Mouse (Mus musculus) NIH3T3 (cell line): ENCODE measurements around the gene 2010300C02Rik.

ENCODE experiments used
- DNase-seq: peaks from one replicate; pipeline ENCODE4 v3.0.0-alpha.2; 2012; ENCODE audit warnings: low read depth

2010300C02Rik gene

DNA sequence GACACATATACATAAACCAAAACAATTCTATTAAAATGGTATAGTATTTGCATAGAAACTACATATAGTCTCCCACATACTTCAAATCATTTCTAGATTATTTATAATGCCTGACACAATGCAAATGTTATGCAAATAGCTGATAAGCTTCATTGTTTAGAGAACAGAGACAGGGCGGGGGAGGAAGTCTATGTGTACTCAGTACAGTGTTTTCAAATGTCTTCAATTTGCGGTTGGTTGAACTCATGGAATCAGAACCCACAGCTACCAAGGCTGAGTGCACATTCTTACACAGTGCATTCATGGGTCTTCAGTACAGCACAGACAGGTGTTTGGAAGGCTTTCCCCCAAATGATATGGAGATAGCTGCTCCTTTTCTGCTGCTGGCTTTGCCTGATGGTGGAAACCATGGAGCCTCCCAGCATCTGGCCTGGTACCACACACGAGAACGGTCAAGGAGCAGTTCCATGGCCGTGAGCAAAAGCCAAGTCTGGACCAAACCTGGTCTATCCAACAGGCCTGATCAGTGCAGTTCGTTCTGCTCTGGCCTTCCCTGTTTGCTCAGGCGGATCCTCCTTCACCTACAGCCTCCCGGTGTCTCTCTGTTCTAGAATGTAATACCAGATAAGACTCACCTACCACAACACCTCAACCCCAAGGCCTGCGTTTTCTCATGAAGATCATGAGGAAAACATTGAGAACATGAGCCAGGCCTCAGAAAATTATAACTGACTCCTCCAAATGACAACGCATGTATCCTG lies 8.1 kb downstream of the 2010300C02Rik start:
- no peak for DNase-seq

DNA sequence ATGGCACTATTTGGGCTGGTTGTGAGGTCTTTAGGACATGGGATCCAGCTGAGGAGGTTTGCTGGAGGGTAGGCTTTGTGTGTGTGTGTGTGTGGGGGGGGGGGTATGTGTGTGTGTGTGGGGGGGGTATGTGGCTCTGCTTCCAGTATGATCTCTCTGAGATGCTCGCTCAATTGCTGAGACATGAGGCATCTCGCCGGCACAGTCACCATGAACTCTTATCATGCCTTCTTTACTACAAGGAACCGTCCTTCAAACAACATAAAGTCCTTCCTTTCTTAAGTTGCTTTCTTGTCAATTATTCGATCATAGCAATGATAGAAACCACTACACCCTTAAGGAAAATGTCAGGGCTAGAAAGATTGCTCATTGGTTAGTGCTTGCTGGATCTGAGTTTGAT lies 8.8 kb downstream of the 2010300C02Rik start:
- no peak for DNase-seq

DNA sequence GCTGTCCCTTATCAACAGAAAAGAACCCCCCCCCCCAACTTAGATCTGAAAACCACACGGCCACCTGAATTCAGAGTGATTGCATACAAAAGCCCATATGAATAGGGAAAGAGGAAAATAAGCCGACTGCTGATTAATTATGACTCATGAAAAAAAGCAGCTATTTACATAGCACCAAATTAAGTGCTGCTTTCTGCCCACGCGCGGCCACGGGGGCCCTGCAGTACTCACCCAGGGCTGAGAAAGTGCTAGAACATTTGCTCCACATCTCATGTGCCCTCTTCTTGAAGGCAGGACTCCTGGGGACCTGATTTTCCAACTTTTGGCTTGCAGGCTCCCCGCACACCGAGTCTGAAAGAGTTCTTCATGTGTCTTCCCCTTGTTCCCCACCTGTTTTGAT lies 10.1 kb downstream of the 2010300C02Rik start:
- no peak for DNase-seq

DNA sequence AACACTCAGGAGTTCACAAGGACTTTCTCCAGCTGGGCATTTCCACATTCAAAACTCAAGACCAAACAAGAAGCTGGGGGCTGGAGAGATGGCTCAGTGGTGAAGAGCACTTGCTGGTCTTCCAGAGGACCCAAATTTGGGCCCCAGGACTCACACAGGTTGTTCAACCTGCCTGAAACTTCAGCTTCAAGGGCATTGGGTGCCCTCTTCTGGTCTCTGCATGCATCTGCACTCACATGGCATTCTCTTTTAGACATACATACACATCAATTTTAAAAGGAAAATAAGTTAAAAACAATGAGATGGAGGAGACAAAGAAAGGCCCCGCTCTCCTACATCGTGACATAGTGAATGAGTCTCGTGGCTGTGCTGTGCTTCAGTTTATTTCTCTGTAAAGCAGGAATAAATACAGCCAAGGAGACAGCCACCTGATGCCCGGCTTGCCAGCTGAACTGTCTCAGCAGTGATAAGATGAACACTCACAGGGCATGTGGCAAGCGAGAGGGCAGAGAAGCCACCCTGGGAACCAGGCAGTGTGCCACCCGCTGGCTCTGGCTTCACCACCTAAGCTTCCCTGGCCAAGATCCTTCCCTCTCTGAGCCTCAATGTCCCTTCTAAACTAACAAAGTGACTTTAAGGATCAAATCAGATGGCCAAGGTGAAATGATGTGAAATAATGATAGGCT lies 11.5 kb downstream of the 2010300C02Rik start:
- no peak for DNase-seq

DNA sequence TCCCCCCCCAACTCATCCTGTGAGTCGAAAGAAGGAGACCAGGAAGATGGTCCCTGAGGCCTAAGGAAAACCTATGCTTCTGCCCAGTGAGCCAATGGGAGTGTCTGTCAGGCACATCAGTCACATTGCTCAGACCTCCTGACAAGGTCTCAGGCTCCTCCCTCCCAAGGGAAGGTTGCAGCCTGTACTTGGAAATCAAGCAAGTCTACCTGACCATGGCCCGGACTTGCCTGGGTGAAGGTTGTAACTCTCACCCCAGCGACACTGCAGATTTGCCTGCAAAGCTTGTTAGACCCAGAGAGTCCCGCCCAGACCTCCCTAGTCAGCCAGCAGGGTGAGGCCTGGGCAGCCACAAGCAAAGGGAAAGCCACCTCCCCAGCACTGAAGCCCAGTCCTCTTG lies 17.6 kb downstream of the 2010300C02Rik start:
- no peak for DNase-seq

DNA sequence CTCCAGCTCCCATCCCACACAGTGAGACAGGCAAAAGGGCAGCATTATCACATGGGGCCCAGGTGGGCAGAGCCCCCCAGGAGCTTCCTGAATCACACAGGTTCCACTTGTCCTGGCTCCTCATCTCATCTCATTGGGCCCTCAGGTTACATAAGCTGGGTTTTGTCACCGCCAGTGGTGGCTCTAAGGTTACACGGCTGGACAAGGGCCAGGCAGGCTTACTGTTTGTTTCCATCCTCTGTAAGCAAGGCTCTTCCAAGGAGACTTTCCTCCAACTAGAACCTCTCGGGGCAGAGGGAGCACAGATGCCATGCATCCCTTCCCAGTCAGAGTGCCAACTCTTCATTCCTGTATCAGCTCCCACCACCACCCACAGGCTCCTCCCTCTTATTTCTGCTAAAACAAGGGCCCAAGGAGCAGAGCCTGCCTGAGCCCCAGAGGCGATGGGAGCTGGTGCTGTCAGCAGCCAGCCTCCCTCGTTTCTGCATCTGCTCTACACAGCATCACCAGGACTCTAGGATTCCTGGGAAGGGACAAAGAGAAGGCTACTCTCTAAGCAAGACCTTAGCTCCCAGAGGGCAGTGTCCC lies 20.9 kb downstream of the 2010300C02Rik start:
- DNase-seq, result no peak

DNA sequence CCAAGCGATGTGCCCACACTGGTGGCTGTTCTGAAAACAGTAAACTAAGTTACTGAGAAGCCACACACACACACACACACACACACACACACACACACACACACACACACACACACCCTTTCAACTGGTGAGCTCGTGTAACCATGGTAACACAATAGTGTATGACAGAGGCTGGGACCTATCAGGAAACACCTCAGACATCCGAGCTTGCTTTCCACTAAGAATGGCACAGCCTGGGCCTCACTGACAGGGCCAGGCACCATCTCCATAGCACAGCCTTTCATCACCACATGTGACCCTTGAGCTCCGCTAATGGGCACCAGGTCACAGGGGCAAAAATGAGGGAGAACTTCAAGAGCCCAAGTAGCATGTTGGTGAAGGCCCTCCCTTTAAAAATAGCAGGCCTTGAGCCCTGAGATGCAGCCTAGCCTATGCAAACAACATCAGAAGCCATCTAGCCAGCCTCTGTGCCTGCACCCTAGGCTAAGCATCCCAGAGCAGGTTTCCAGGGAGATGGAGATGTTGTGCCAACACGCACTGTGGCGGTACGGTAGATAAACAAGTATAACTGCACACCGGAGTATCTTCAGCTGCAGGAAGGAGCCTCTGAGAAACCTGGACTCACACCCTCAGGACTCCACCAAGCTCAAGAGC lies 21.6 kb downstream of the 2010300C02Rik start:
- DNase-seq, result no peak

DNA sequence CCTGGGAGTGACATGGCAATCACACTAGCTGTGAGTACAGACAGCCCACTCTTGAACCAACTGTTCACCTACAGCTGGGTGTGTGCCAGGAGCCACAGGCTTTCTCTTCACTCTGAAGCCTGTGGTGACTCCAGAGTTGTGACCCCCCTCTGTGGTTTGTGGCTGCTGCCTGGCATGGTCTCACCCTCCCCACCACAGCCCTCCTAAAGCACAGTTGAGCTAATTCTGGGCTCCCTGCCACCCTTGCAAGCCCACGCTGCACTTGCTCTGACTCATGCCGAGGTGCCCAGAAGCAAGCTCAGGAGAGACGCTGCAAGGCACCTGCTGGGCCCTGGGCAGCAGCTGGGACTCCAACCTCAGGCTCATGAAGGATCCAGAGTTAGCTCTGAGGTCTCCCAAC lies 23.0 kb downstream of the 2010300C02Rik start:
- peak; percentile 39 for DNase-seq

DNA sequence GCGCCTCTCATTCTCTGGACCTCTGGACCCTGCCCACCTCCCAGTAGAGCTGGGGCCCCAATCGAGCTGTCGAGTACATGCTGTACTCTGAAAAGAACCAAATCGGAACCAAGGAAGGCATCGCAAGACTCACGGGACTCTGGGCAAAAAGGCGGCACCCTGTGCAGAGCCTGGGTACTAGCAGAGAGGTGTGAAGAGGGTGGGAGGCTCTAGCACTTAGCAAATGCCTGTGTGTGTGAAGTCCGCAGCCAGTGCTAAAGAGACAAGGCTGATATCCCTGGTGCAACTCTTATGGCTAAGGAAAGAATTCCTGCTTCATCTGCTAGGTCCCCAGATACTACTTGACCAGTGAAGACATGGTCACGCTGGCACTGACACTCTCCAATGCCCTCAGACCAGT lies 24.2 kb downstream of the 2010300C02Rik start:
- DNase-seq, result no peak

DNA sequence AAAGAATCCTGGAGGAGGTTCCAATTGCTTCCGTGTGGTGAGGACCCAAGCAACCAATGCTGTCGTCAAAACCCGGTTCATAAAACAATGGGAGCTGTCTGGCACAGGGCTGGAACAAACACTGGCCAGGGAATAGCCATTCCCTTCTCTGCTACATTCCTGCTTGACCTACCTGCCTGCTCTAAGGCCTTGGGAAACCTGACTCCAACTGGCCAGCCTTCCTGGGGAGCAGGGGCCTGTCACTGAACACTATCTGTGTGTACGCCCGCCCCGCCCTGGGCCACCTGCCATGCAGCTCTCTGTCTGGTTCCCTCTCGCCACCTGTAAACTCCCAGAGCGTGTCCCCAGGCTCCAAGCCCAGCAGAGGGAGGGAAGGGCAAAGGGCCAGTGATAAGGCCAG lies 25.5 kb downstream of the 2010300C02Rik start:
- DNase-seq, result no peak

DNA sequence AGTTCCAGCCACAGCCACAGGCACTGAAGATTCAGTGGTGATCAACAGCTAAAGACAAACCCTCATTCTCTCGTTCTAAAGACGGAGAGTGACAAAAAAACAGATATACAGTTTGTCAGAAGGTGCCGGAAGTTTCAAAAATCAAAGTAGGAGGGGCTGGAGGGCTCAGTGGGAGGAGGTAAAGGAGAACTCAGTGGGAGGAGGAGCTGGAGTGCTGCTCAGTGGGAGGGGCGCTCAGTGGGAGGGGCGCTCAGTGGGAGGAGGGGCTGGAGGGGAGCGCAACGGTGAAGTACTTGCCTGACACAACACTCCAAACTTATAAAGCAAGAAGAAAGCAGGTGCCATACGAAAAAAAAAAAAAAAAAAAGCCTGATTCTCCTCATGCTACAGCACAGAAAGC lies 28.7 kb downstream of the 2010300C02Rik start:
- no peak for DNase-seq

DNA sequence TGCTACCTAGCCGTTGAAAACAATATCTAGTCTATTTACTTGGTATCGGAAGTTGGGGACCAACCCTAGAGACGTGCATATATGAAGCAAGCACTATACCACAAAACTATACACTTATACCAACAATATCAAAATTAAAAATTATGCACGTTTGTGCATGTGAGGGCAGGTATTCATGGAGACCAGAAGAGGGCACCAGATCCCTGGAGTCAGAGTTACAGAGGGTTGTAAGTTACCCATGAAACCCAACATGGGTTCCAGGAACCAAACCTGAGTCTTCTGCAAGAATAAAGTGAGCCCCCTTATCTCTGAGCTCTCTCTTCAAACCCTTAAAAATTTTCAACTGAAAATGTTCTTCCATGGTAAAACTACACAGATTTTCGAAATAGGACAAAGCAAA lies 29.2 kb downstream of the 2010300C02Rik start:
- DNase-seq, result peak; percentile 41

DNA sequence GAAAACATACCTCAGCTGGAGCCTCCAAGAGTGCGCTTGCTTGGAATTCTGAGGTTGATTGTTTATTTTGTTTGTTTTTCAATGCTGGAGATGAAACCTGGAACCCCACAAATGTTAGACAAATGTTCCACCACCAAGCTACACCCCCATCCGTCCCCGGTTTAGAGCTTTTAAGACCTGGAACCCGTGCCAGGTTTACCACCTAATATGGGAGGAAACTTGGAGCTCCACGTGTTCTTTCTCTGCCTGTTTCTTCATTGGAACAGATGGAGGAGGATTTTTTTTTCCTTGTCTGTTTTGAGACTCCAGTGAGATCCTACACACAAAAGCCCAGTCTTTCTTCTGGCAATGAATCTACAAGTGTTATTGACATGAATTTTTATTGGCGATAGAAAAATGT lies 30.2 kb downstream of the 2010300C02Rik start:
- no peak for DNase-seq

DNA sequence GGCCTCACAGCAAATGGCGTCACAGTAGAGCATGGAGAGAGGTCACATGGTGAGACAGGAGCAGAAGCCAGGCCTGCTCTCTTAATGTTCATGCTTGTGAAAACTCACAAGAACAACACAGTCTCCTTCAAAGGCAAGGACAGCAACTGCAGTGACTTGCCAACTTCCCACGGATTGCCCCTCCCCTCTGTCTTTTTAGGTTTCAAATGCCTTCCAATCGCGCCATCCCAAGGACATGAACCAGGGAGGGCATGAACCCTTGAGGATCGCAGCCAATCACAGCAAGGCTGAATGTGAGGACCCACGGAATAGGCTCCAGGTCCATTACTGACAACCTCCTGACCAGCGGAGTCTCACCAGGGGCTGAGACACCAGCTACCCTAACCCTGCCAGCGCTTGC lies 31.5 kb downstream of the 2010300C02Rik start:
- no peak for DNase-seq

DNA sequence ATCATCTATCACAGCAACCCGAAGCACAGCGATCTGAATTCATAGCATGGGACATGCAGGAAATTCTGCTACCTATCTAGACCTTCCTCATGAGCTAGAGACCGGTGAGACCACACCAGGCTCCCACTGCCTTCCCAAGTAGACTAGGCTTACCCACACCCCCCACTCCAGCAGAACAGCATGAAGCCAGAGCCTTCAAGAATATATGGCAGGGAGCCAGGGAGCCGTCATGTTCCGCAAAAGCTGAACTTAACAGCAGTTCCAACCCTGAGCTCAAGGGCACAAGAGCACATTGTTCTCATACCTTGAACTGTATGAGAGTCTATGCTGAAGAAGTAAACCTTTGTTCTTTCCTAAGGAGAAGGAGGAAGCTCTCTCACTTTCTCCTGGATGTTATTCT lies 32.4 kb downstream of the 2010300C02Rik start:
- DNase-seq, result no peak

DNA sequence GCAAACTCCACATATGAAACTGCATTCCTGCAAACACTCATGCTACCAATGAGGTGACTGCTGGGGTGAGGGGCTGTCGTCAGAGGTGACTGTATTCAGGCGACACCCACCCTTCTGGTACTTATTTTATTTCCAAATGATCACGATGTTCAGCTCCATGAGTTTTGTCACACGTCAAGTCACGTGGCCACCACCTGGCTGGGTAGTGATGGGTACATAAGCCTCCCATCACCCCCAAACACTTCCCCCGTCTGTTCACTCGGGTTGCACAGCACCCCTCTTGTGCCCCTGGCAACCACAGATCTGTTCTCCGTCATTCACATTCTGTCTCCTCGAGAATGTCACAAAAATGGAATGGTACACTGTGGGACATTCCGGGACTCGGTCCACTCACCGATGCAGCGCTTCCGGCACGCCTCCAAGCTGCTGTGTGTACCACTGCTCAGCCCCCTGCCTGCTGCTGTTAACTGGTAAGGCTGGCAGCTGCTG lies 32.9 kb downstream of the 2010300C02Rik start:
- no peak for DNase-seq

DNA sequence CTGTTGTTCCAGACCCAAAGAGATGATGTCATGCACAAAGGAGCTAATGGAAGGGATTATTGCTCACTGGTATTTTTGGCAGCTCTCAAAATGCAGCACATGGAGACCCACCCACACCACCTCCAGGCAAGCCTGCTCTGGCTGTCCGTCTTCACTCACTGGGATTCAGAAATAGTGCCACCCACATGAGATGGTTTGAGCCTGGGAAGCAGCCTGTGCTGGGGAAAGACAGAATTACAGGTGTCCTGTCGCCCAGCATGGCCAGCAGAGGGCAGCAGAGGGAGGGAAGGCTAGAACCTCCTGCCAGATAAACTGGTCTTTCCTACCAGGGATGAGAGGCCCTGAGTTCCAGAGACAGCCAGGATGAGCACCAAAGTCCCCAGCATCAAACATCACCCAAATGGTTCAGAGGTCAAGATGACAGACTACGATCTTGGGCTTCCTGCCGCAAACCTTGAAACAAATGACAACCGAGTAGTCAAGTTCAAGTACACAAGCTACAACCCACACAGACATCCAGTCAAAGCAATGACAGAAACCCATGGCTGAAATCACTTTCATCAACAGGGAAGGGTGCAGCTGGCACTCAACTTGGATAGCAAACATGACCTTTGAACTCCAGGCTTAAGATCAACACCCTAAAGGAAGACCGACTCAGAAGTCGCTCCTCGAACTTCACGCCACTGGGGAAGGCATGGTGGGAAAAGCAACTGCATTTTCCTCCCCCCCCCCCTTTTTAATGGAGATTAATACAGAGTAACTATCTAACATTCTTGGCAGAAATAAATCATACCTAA lies 41.4 kb downstream of the 2010300C02Rik start:
- peak; percentile 85 for DNase-seq

DNA sequence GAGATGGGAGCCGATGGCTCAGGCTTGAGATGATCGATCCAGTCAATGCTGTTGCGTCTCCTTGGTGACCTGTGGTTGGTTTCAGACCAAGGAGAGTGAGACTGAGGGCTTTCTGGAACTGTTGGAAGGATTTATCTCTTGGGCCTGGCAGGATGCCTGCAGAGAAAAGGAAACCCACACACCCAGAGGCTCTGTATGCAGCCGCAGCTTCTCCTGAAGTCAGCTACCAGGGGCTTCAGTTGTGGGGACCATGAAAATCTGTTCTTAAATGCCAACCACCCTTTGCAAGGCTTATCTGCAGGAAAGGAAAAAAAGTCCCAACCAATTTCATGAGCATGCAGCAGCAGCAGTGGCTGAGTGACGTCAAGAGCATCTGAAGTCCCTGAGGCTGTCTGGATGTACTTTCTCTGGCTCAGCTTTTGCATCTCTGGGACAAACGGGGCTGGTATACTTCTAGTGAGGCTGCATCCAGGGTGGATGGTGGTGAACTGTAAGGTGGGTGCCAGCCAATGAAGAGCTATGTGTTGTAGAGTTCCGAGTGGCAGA lies 42.8 kb downstream of the 2010300C02Rik start:
- no peak for DNase-seq

DNA sequence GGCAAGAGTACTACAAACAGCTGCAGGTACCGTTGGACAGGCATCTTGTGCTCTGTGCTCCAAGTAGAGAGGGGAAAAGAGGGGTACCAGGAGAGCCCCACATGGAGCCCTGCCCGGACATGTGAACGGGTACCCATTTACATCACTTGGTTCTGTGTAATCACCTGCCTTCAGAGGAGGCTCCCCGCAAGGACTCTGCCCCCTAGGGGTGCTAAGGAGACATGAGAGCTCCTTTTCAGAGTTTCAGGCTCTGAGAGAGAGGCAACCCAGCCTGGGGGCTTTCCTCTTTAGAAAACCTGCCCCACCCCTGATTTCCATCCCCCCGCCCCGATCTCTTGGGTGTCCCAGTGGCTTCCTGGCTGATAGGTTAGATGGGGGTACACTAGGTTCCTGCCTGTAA lies 44.4 kb downstream of the 2010300C02Rik start:
- DNase-seq, result no peak

DNA sequence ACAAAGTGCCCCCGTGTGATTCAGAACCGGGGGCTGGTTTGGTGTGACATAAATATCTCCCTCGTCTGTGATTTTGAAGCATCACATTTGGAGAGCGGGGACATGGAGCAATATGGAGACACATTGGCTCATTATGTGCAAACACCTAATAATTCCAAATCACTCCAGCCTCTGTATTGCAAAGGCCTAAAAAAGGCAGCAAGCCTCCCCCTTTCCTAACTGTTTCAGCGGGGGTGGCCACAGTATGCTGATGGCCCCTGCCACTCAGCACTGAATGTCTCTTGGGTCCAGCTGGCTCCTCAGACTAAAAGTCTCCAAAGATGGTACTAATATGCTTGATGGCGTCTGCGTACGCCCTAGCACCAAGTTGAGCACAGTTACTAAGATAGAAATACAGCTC lies 45.6 kb downstream of the 2010300C02Rik start:
- DNase-seq, result no peak

DNA sequence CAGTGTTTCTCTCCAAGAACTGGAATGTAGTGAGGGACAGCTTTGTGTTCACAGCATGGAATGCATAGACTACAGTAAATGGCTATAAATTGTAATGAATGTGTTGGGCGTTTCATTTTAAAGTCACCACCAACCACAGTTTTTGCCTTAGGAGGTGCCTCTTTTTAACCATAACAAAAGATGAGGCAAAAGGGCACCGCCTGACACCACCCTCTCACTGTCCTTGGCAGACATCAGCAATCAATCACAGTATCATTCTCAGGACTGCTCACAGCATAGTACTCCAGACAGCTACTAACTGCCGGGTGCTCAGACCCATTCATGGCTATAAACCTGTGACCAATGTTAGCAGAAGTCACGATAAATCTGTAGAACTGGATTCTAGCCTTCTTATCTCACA lies 48.6 kb downstream of the 2010300C02Rik start:
- DNase-seq, result no peak

DNA sequence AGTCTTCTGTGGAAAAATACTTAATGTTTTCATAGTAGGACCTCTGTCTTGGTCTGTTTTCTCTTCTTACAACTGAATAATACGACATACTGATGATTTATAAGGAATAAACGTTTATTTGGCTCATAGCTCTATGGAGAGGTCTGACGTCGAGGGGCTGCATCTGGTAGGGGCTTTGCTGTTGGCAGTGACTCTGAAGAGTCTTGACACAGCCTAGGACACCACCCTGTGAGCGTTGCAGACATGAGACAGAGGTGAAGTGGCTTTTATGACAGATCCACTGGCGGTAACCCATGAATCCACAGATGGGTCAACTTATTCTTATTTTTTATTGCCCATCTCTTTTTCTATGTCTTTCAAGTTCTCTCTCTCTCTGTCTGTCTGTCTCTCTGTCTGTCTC lies 52.5 kb downstream of the 2010300C02Rik start:
- no peak for DNase-seq
